Mouse (Mus musculus) megakaryocyte, adult 5-6 weeks (primary cell): ENCODE measurements around the gene Tmem258. TPM values are rescaled to one million over a fixed set of nuclear protein-coding genes. Genes with fewer than 3 reads are reported as not detected.

Source experiments
- ATAC-seq: 2 replicates; pipeline ENCODE4 v1.8.0; 2016; ENCODE audit warnings: mild to moderate bottlenecking, inconsistent platforms; ENCODE audit not compliant: poor library complexity, severe bottlenecking
- total RNA-seq, 2 experiments: library from RNA; stranded (forward) in 1 of 2; stranded (reverse) in 1 of 2; fragments of 153-499, 151-499 nt in 1 of 2; fragments of 221-1000, 200-1000 nt in 1 of 2; gene quantifications; 2 replicates each; pipeline versions ENCODE4 v1.2.3 to v1.2.4; 2015 to 2017

Tmem258 gene
- total RNA-seq, 2 experiments from 2014 or later, result 163 to 182 TPM

- no peak for ATAC-seq
Observed at GRCm38 (mm10) chr19:10219593-10219992, 15.8 kb downstream of the Tmem258 start.

GRCm38 (mm10) chr19:10221585-10221984, 17.8 kb downstream of the Tmem258 start:
- no peak for ATAC-seq

GRCm38 (mm10) chr19:10222656-10223055, 18.8 kb downstream of the Tmem258 start:
- no peak for ATAC-seq

GRCm38 (mm10) chr19:10223561-10223960, 19.7 kb downstream of the Tmem258 start:
- ATAC-seq, result no peak

- ATAC-seq, result no peak
Observed at GRCm38 (mm10) chr19:10224637-10225453, 21.0 kb downstream of the Tmem258 start.

GRCm38 (mm10) chr19:10225767-10226166, 22.0 kb downstream of the Tmem258 start:
- no peak for ATAC-seq

- ATAC-seq, result no peak
Observed at GRCm38 (mm10) chr19:10231016-10231415, 27.2 kb downstream of the Tmem258 start.

GRCm38 (mm10) chr19:10231871-10232270, 28.1 kb downstream of the Tmem258 start:
- ATAC-seq, result no peak

- ATAC-seq, result no peak
Observed at GRCm38 (mm10) chr19:10232327-10233017, 28.7 kb downstream of the Tmem258 start.

- ATAC-seq, result no peak
Observed at GRCm38 (mm10) chr19:10235784-10236565, 32.2 kb downstream of the Tmem258 start.

- ATAC-seq, result no peak
Observed at GRCm38 (mm10) chr19:10238477-10238876, 34.7 kb downstream of the Tmem258 start.

GRCm38 (mm10) chr19:10239419-10239818, 35.6 kb downstream of the Tmem258 start:
- ATAC-seq, result no peak

- ATAC-seq, result peak; percentile 52
Observed at GRCm38 (mm10) chr19:10239975-10240653, 36.3 kb downstream of the Tmem258 start.

GRCm38 (mm10) chr19:10240654-10241305, 37.0 kb downstream of the Tmem258 start, which contains the start of gene Myrf:
Gene Myrf (minus strand): TSS chr19:10240748.
- ATAC-seq, result peak; percentile 82

- no peak for ATAC-seq
Observed at GRCm38 (mm10) chr19:10242916-10243315, 39.1 kb downstream of the Tmem258 start.

GRCm38 (mm10) chr19:10244183-10244582, 40.4 kb downstream of the Tmem258 start:
- ATAC-seq, result no peak

- no peak for ATAC-seq
Observed at GRCm38 (mm10) chr19:10247165-10247564, 43.4 kb downstream of the Tmem258 start.

GRCm38 (mm10) chr19:10248128-10248527, 44.3 kb downstream of the Tmem258 start:
- no peak for ATAC-seq
